8 mouse cellular contexts compared by ENCODE assay signal in the genomic region with DNA sequence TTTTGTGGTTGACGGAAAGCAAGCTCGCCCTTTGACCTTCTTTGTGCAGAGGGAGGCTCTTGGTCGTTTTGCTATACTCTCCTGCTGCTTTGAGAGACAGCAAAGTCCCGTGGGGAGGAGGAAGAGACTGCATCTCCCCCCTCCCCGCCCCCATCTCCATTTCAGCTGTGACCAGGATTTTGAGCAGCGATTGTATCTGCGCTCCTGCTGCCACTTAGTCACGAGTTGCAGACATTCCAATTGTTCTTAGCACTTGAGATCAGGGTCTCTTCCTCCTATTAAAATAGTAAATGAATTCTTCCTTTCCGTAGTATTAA. TPM values are rescaled to one million over a fixed set of nuclear protein-coding genes. Genes with fewer than 3 reads are reported as not detected.
DNase-seq lines count a peak whose midpoint lies in the region; ATAC-seq and TF ChIP-seq lines count a peak whose summit lies in the region.

No protein-coding gene starts in this region.

- H3K9ac ChIP-seq in kidney, embryonic 16.5 days (replicated peaks; ENCODE audit: low read length) = peak overlapping the region; percentile 81
- H3K9ac ChIP-seq in midbrain, embryonic 13.5 days (replicated peaks) = peak overlapping the region; percentile 89

- H3K4me2 ChIP-seq in kidney, embryonic 16.5 days (replicated peaks; ENCODE audit: low read depth, low read length) = peak overlapping the region; percentile 98
- peak overlapping the region; percentile 97 for H3K4me2 ChIP-seq in midbrain, embryonic 13.5 days (replicated peaks)

- H3K27me3 ChIP-seq in kidney, embryonic 16.5 days (ENCODE audit: insufficient read depth, low read length) = no peaks in the 10 kb centered on the region
- no peaks in the 10 kb centered on the region for H3K27me3 ChIP-seq in hindbrain, embryonic 10.5 days (ENCODE audit: insufficient read depth, poor library complexity, severe bottlenecking)
- H3K27me3 ChIP-seq in midbrain, embryonic 13.5 days = no peaks in the 10 kb centered on the region

- no peak for DNase-seq in kidney, postnatal 36 days
- peak; percentile 76 for DNase-seq in hindbrain, embryonic 10.5 days (ENCODE audit: low spot score)
- DNase-seq in thymus, postnatal 25 days = no peak
- no peak for DNase-seq in natural killer cell, adult 2 months (ENCODE audit: low spot score in 2 of 2)
- no peak for DNase-seq in spleen, adult 18-20 months

- TF ChIP-seq POLR2A in bone marrow macrophage, adult 2 months (IDR thresholded peaks at IDR 0.05; ENCODE audit: borderline replicate concordance, low read depth, low read length) = no peak

- WGBS in kidney, embryonic 16.5 days = 4% methylated on average over 9 of the region's 9 CpGs
- WGBS in hindbrain, embryonic 10.5 days = 2% methylated on average over 9 of the region's 9 CpGs
- WGBS in midbrain, embryonic 13.5 days = 3% methylated on average over 9 of the region's 9 CpGs

- no peak for ATAC-seq in kidney, embryonic 16.5 days (ENCODE audit: low FRiP score, low TSS enrichment)
- no peak for ATAC-seq in midbrain, embryonic 13.5 days

- H3K4me3 ChIP-seq in kidney, embryonic 16.5 days (ENCODE audit: low read length) = peak overlapping the region; percentile 76
- peak overlapping the region; percentile 99 for H3K4me3 ChIP-seq in bone marrow macrophage, adult 2 months (ENCODE audit: insufficient read depth, low read length)
- H3K4me3 ChIP-seq in hindbrain, embryonic 10.5 days = peak overlapping the region; percentile 97
- peak overlapping the region; percentile 92 for H3K4me3 ChIP-seq in midbrain, embryonic 13.5 days (replicated peaks)

- H3K27ac ChIP-seq in kidney, embryonic 16.5 days (ENCODE audit: low read length) = peak overlapping the region; percentile 79
- H3K27ac ChIP-seq in bone marrow macrophage, adult 2 months (ENCODE audit: insufficient read depth, low read depth, low read length) = peak overlapping the region; percentile 96
- peak overlapping the region; percentile 96 for H3K27ac ChIP-seq in hindbrain, embryonic 10.5 days
- H3K27ac ChIP-seq in midbrain, embryonic 13.5 days = peak overlapping the region; percentile 79; the same call in 1 of the 2 replicates

- H3K9me3 ChIP-seq in kidney, embryonic 16.5 days (ENCODE audit: low read length) = no peaks in the 10 kb centered on the region
- no peaks in the 10 kb centered on the region for H3K9me3 ChIP-seq in hindbrain, embryonic 10.5 days
- no peaks in the 10 kb centered on the region for H3K9me3 ChIP-seq in midbrain, embryonic 13.5 days

- H3K36me3 ChIP-seq in kidney, embryonic 16.5 days (ENCODE audit: insufficient read depth, low read length) = no peaks in the 10 kb centered on the region
- no peaks in the 10 kb centered on the region for H3K36me3 ChIP-seq in hindbrain, embryonic 10.5 days
- no peaks in the 10 kb centered on the region for H3K36me3 ChIP-seq in midbrain, embryonic 13.5 days

- H3K4me1 ChIP-seq in kidney, embryonic 16.5 days (ENCODE audit: insufficient read depth, low read length) = peaks cover 11% of the 10 kb centered on the region; the same call in 1 of the 2 replicates
- peaks cover 56% of the 10 kb centered on the region for H3K4me1 ChIP-seq in bone marrow macrophage, adult 2 months (ENCODE audit: control insufficient read depth, insufficient read depth, low read length)
- peaks cover 33% of the 10 kb centered on the region for H3K4me1 ChIP-seq in hindbrain, embryonic 10.5 days (replicated peaks)
- H3K4me1 ChIP-seq in midbrain, embryonic 13.5 days (replicated peaks) = peaks cover 27% of the 10 kb centered on the region

- no peak for TF ChIP-seq CTCF in bone marrow macrophage, adult 2 months (IDR thresholded peaks at IDR 0.05; ENCODE audit: low read depth, low read length)

RNA-seq across cellular contexts. Expression of a gene that starts 1.2 kb away (rescaled TPM):
- polyA plus RNA-seq in kidney, embryonic 16.5 days (2015; fragmentation: Nextera tagmentation; extraction: Ambion mirVana) = 6.6 and 7.3 TPM in 2 replicates
- 29.7 and 33.3 TPM in 2 replicates for polyA plus RNA-seq in bone marrow macrophage, adult 2 months (2012; ENCODE audit: insufficient read depth, insufficient read length, missing spikeins)
- polyA plus RNA-seq in hindbrain, embryonic 10.5 days (2016; fragmentation: Nextera tagmentation; extraction: Ambion mirVana) = 14.4 and 14.6 TPM in 2 replicates
- 13.7 and 14.3 TPM in 2 replicates for polyA plus RNA-seq in midbrain, embryonic 13.5 days (2015; fragmentation: Nextera tagmentation; extraction: Ambion mirVana)

RNA-seq across cellular contexts. Expression of a gene that starts 5.4 kb away (rescaled TPM):
- 57.1 and 60.3 TPM in 2 replicates for polyA plus RNA-seq in kidney, embryonic 16.5 days (2015; fragmentation: Nextera tagmentation; extraction: Ambion mirVana)
- 24.6 and 29.5 TPM in 2 replicates for polyA plus RNA-seq in bone marrow macrophage, adult 2 months (2012; ENCODE audit: insufficient read depth, insufficient read length, missing spikeins)
- 86.7 and 103 TPM in 2 replicates for polyA plus RNA-seq in hindbrain, embryonic 10.5 days (2016; fragmentation: Nextera tagmentation; extraction: Ambion mirVana)
- 80.1 and 82.0 TPM in 2 replicates for polyA plus RNA-seq in midbrain, embryonic 13.5 days (2015; fragmentation: Nextera tagmentation; extraction: Ambion mirVana)
